Mouse (Mus musculus) gastrocnemius, adult 18-20 months (tissue): Measurements from ENCODE around the gene Bex2. TPM values are rescaled to one million over a fixed set of nuclear protein-coding genes. Genes with fewer than 3 reads are reported as not detected.
"Not testable (repeated sequence)": the region's sequence is repeated elsewhere in the genome, so short reads cannot be mapped to it uniquely, and the experiment has no call there.

Experiments
- DNase-seq: peaks from one replicate; pipeline ENCODE4 v3.0.0; 2021; ENCODE audit warnings: low spot score
- long read RNA-seq, 2 experiments: library from polyadenylated mRNA; stranded (forward); transcript quantifications; one replicate each; pipeline ENCODE4 v2.0.0; 2021
- total RNA-seq, 2 experiments: library from RNA; stranded (reverse); gene quantifications; 2 replicates each; pipeline ENCODE4 v1.2.3; 2021

Gene Bex2
- not detected for total RNA-seq
- long read RNA-seq, experiment 1 = 0 reads
- long read RNA-seq, experiment 2 = 0 reads

GRCm38 (mm10) chrX:136068020-136068419 lies at the start of gene Bex2:
Gene Bex2, minus strand, starts transcription at chrX:136068236.
- DNase-seq = not testable (repeated sequence)

- DNase-seq = no peak
Observed at GRCm38 (mm10) chrX:136115419-136115961, 47.5 kb upstream of the Bex2 start.

- DNase-seq = no peak
Observed at GRCm38 (mm10) chrX:136115015-136115414, 47.0 kb upstream of the Bex2 start.

GRCm38 (mm10) chrX:136107942-136108341 lies 39.9 kb upstream of the Bex2 start:
- DNase-seq = peak; percentile 1

- DNase-seq = no peak
Observed at GRCm38 (mm10) chrX:136104724-136105088, 36.7 kb upstream of the Bex2 start.

- DNase-seq = no peak
Observed at GRCm38 (mm10) chrX:136104046-136104723, 36.1 kb upstream of the Bex2 start.

- DNase-seq = no peak
Observed at GRCm38 (mm10) chrX:136094421-136094820, 26.4 kb upstream of the Bex2 start.

- DNase-seq = no peak
Observed at GRCm38 (mm10) chrX:136092497-136093279, 24.7 kb upstream of the Bex2 start.

- DNase-seq = no peak
Observed at GRCm38 (mm10) chrX:136085155-136085554, 17.1 kb upstream of the Bex2 start, which contains the start of gene Nxf3. Gene Nxf3, minus strand, starts transcription at chrX:136085255.

- DNase-seq = not testable (repeated sequence)
Observed at GRCm38 (mm10) chrX:136067201-136067991, 640 bp downstream of the Bex2 start.

- no peak for DNase-seq
Observed at GRCm38 (mm10) chrX:136060698-136061097, 7.3 kb downstream of the Bex2 start.

- DNase-seq = no peak
Observed at GRCm38 (mm10) chrX:136051219-136051618, 16.8 kb downstream of the Bex2 start.

GRCm38 (mm10) chrX:136047528-136047927 lies 20.5 kb downstream of the Bex2 start:
- DNase-seq = peak; percentile 16

- no peak for DNase-seq
Observed at GRCm38 (mm10) chrX:136043726-136044125, 24.3 kb downstream of the Bex2 start.

GRCm38 (mm10) chrX:136032799-136033763 lies 35.0 kb downstream of the Bex2 start, which contains the start of gene Arxes1:
Gene Arxes1, plus strand, starts transcription at chrX:136033367.
- not testable (repeated sequence) for DNase-seq

- no peak for DNase-seq
Observed at GRCm38 (mm10) chrX:136030331-136030730, 37.7 kb downstream of the Bex2 start.
